Mouse (Mus musculus): ENCODE results near the gene Mdga1. TPM values are rescaled to one million over a fixed set of nuclear protein-coding genes. Genes with fewer than 3 reads are reported as not detected.

Gene Mdga1
- total RNA-seq, 1 experiment from 2014 or later: 1.8 TPM

- no peak for DNase-seq
Measured at GRCm38 (mm10) chr17:29844949-29845348, 124.9 kb downstream of the Mdga1 start.

- DNase-seq: no peak
Measured at GRCm38 (mm10) chr17:29843419-29844162, 126.3 kb downstream of the Mdga1 start.

GRCm38 (mm10) chr17:29841781-29842690, 127.9 kb downstream of the Mdga1 start:
- DNase-seq: peak; percentile 74

- DNase-seq: no peak
Measured at GRCm38 (mm10) chr17:29838029-29838428, 131.9 kb downstream of the Mdga1 start.

GRCm38 (mm10) chr17:29837441-29837840, 132.4 kb downstream of the Mdga1 start:
- DNase-seq: no peak

GRCm38 (mm10) chr17:29834768-29835167, 135.1 kb downstream of the Mdga1 start:
- DNase-seq: no peak

- DNase-seq: no peak
Measured at GRCm38 (mm10) chr17:29834333-29834732, 135.6 kb downstream of the Mdga1 start.

GRCm38 (mm10) chr17:29831696-29832095, 138.2 kb downstream of the Mdga1 start:
- DNase-seq: peak; percentile 76

GRCm38 (mm10) chr17:29829136-29829535, 140.8 kb downstream of the Mdga1 start:
- DNase-seq: no peak

- DNase-seq: no peak
Measured at GRCm38 (mm10) chr17:29827602-29828001, 142.3 kb downstream of the Mdga1 start.

- peak; percentile 31 for DNase-seq
Measured at GRCm38 (mm10) chr17:29824512-29825120, 145.3 kb downstream of the Mdga1 start.

GRCm38 (mm10) chr17:29824208-29824509, 145.7 kb downstream of the Mdga1 start:
- DNase-seq: peak; percentile 38

GRCm38 (mm10) chr17:29823439-29824207, 146.3 kb downstream of the Mdga1 start:
- peak; percentile 19 for DNase-seq

- peak; percentile 26 for DNase-seq
Measured at GRCm38 (mm10) chr17:29819608-29820007, 150.3 kb downstream of the Mdga1 start.

GRCm38 (mm10) chr17:29818989-29819388, 150.9 kb downstream of the Mdga1 start:
- DNase-seq: no peak

- no peak for DNase-seq
Measured at GRCm38 (mm10) chr17:29818264-29818945, 151.5 kb downstream of the Mdga1 start.

GRCm38 (mm10) chr17:29814758-29815157, 155.1 kb downstream of the Mdga1 start:
- no peak for DNase-seq

GRCm38 (mm10) chr17:29813328-29813727, 156.6 kb downstream of the Mdga1 start:
- DNase-seq: no peak

- no peak for DNase-seq
Measured at GRCm38 (mm10) chr17:29803545-29803944, 166.3 kb downstream of the Mdga1 start.

GRCm38 (mm10) chr17:29801358-29801757, 168.5 kb downstream of the Mdga1 start:
- DNase-seq: peak; percentile 89

- DNase-seq: no peak
Measured at GRCm38 (mm10) chr17:29800096-29800455, 169.8 kb downstream of the Mdga1 start.

Data from adrenal gland, postnatal 14 days (tissue).